Mouse (Mus musculus): ENCODE data around the gene Tarm1.

The Tarm1 gene

GRCm38 (mm10) chr7:3440526-3440925 is 61.9 kb downstream of the Tarm1 start:
- no peak for DNase-seq (ENCODE audit: low spot score)

- no peak for DNase-seq (ENCODE audit: low spot score)
Observed at GRCm38 (mm10) chr7:3439984-3440383, 62.4 kb downstream of the Tarm1 start.

- DNase-seq (ENCODE audit: low spot score): no peak
Observed at GRCm38 (mm10) chr7:3437941-3438340, 64.5 kb downstream of the Tarm1 start.
